In genomic region chr19:23545604-23546003, GRCm38 (mm10) we compare ENCODE assay signal across 10 mouse cellular contexts.
DNase-seq lines count a peak whose midpoint lies in the region; ATAC-seq and TF ChIP-seq lines count a peak whose summit lies in the region.
"Had no signal": no experiment of that assay in that cellular context is flagged by ENCODE, and none has a peak within 500 bp of the region (broad histone marks: within the 10 kb centered on the region; RNA-seq: fewer than 3 reads in every experiment).

No protein-coding gene starts in this region.

- no peak overlapping the region for H3K9ac ChIP-seq in hindbrain, postnatal 0 days (replicated peaks; ENCODE audit: low read length)
- H3K9ac ChIP-seq in hindbrain, embryonic 12.5 days = no peak overlapping the region
- H3K9ac ChIP-seq: midbrain, embryonic 12.5 days had no signal

- DNase-seq in hindbrain, postnatal 0 days (ENCODE audit: low spot score) = peak; percentile 41
- peak; percentile 32 for DNase-seq in lung, postnatal 36 days
- no peak for DNase-seq in lung, adult 2 months
- peak; percentile 23 for DNase-seq in ZHBTc4 (ENCODE audit: low read depth, low spot score)
- DNase-seq in retina, postnatal 1 day = peak; percentile 23
- no peak for DNase-seq in thymus, adult 18-20 months
- DNase-seq: thymus, postnatal 25 days had no signal

- no peak overlapping the region for H3K27ac ChIP-seq in hindbrain, postnatal 0 days
- H3K27ac ChIP-seq in hindbrain, embryonic 12.5 days = no peak overlapping the region
- H3K27ac ChIP-seq: hindbrain, embryonic 10.5 days; midbrain, embryonic 12.5 days had no signal

- peak; percentile 61 for TF ChIP-seq CTCF in hindbrain, postnatal 0 days (IDR thresholded peaks at IDR 0.05; ENCODE audit: low read depth)
- TF ChIP-seq CTCF in lung, adult 2 months (IDR thresholded peaks at IDR 0.05; ENCODE audit: insufficient read depth, low read length) = no peak

- no peak overlapping the region for H3K4me3 ChIP-seq in hindbrain, postnatal 0 days (ENCODE audit: low read length)
- no peak overlapping the region for H3K4me3 ChIP-seq in hindbrain, embryonic 12.5 days
- no peak overlapping the region for H3K4me3 ChIP-seq in lung, adult 2 months (replicated peaks; ENCODE audit: extremely low read depth, low read depth, low read length)
- H3K4me3 ChIP-seq: hindbrain, embryonic 10.5 days; midbrain, embryonic 12.5 days had no signal

- ATAC-seq in hindbrain, postnatal 0 days = no peak
- no peak for ATAC-seq in hindbrain, embryonic 12.5 days (ENCODE audit: low FRiP score)

- TF ChIP-seq POLR2A in lung, adult 2 months (IDR thresholded peaks at IDR 0.05; ENCODE audit: borderline replicate concordance, extremely low read depth, low read depth, low read length) = no peak

- no peaks in the 10 kb centered on the region for H3K36me3 ChIP-seq in hindbrain, postnatal 0 days (ENCODE audit: insufficient read depth, low read length)
- no peaks in the 10 kb centered on the region for H3K36me3 ChIP-seq in hindbrain, embryonic 12.5 days
- H3K36me3 ChIP-seq: hindbrain, embryonic 10.5 days; midbrain, embryonic 12.5 days had no signal

- no peaks in the 10 kb centered on the region for H3K4me1 ChIP-seq in hindbrain, postnatal 0 days (ENCODE audit: insufficient read depth, low read length)
- no peaks in the 10 kb centered on the region for H3K4me1 ChIP-seq in hindbrain, embryonic 12.5 days
- H3K4me1 ChIP-seq in lung, adult 2 months (ENCODE audit: control insufficient read depth, insufficient read depth, low read length) = no peaks in the 10 kb centered on the region
- H3K4me1 ChIP-seq: hindbrain, embryonic 10.5 days had no signal

- no peaks in the 10 kb centered on the region for H3K9me3 ChIP-seq in hindbrain, postnatal 0 days (ENCODE audit: low read length)
- H3K9me3 ChIP-seq in hindbrain, embryonic 12.5 days (replicated peaks) = no peaks in the 10 kb centered on the region
- H3K9me3 ChIP-seq: hindbrain, embryonic 10.5 days; midbrain, embryonic 12.5 days had no signal

- no peak overlapping the region for H3K4me2 ChIP-seq in hindbrain, postnatal 0 days (ENCODE audit: low read depth, low read length)
- no peak overlapping the region for H3K4me2 ChIP-seq in hindbrain, embryonic 12.5 days (replicated peaks)
- H3K4me2 ChIP-seq: midbrain, embryonic 12.5 days had no signal

- no peaks in the 10 kb centered on the region for H3K27me3 ChIP-seq in hindbrain, postnatal 0 days (ENCODE audit: insufficient read depth, low read length)
- no peaks in the 10 kb centered on the region for H3K27me3 ChIP-seq in hindbrain, embryonic 12.5 days
- H3K27me3 ChIP-seq: midbrain, embryonic 12.5 days had no signal

Comparison
In these comparisons a context has a peak if more than half of its experiments do, and no peak if none do; other contexts are left out.
1. DNase-seq: peak in hindbrain, postnatal 0 days (single experiment), lung, postnatal 36 days (single experiment), ZHBTc4 (single experiment) and retina, postnatal 1 day (single experiment); none in lung, adult 2 months (single experiment) and thymus, adult 18-20 months (0 of 2).